8 mouse cellular contexts compared by ENCODE assay signal in the genomic region with DNA sequence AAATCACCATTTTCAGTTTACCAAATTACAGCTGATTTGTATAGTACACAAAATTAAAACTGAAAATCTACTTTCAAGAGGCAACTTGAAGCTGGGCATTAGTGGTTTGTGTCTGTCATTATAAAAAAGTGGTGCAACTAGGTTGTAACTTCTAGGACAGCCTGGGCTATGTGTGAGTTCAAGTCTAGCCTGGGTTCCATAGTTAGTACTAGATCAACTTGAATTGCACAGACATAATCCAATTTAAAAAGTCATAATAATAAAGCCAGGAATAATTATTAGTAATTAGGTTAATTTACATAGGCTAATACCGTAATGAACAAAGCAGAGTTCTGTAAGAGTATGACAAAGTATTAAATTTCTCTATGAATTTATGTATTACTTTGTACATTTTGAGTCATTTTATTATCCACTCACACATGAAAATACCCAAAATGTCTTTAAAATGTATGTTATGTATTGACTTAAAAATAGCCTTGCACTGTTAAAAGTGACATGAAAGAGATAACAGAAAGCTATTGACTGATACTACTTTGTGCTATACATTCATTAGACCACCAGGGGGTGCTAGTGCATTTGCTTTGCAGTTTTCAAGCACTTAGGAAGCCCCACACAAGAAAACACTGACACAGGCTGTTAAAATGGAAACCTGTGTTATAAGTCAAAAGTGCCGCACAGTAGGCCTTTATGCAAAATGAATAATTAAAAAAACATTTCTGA.
DNase-seq lines count a peak whose midpoint lies in the region; ATAC-seq and TF ChIP-seq lines count a peak whose summit lies in the region.

No protein-coding gene starts in this region.

- TF ChIP-seq POLR2A in cortical plate, adult 2 months (IDR thresholded peaks at IDR 0.05; ENCODE audit: extremely low read depth, insufficient read depth, low read length), result no peak

- no peak overlapping the region for H3K27ac ChIP-seq in cortical plate, adult 2 months (ENCODE audit: insufficient read depth, low read length)
- no peak overlapping the region for H3K27ac ChIP-seq in hindbrain, embryonic 14.5 days
- no peak overlapping the region for H3K27ac ChIP-seq in limb, embryonic 11.5 days (replicated peaks; ENCODE audit: low read depth, low read length)

- no peaks in the 10 kb centered on the region for H3K9me3 ChIP-seq in hindbrain, embryonic 14.5 days (ENCODE audit: control insufficient read depth, low read length)
- no peaks in the 10 kb centered on the region for H3K9me3 ChIP-seq in limb, embryonic 11.5 days (ENCODE audit: control insufficient read depth, low read length)

- no peak overlapping the region for H3K9ac ChIP-seq in hindbrain, embryonic 14.5 days
- H3K9ac ChIP-seq in limb, embryonic 11.5 days (ENCODE audit: low read length), result no peak overlapping the region

- no peaks in the 10 kb centered on the region for H3K4me1 ChIP-seq in cortical plate, adult 2 months (ENCODE audit: control insufficient read depth, insufficient read depth, low read length)
- no peaks in the 10 kb centered on the region for H3K4me1 ChIP-seq in hindbrain, embryonic 14.5 days (replicated peaks; ENCODE audit: control insufficient read depth, insufficient read depth, low read length)
- H3K4me1 ChIP-seq in limb, embryonic 11.5 days (ENCODE audit: control insufficient read depth, insufficient read depth, low read length), result no peaks in the 10 kb centered on the region

- H3K27me3 ChIP-seq in hindbrain, embryonic 14.5 days (ENCODE audit: control insufficient read depth, insufficient read depth, low read length), result no peaks in the 10 kb centered on the region
- H3K27me3 ChIP-seq in limb, embryonic 11.5 days (ENCODE audit: control insufficient read depth, insufficient read depth, low read length), result no peaks in the 10 kb centered on the region

- no peak overlapping the region for H3K4me3 ChIP-seq in cortical plate, adult 2 months (ENCODE audit: insufficient read depth, low read length)
- no peak overlapping the region for H3K4me3 ChIP-seq in hindbrain, embryonic 14.5 days (replicated peaks; ENCODE audit: low read length)
- no peak overlapping the region for H3K4me3 ChIP-seq in limb, embryonic 11.5 days (ENCODE audit: low read depth, low read length)

- DNase-seq in left cerebral cortex, adult 11 months (ENCODE audit: low spot score), result peak; percentile 34
- DNase-seq in left cerebral cortex, adult 8-10 months (ENCODE audit: low spot score in 2 of 2), result no peak
- peak; percentile 61 for DNase-seq in MN1 (ENCODE audit: low spot score)
- peak; percentile 95 for DNase-seq in hindbrain, embryonic 14.5 days (ENCODE audit: low spot score)
- peak; percentile 40 for DNase-seq in limb, embryonic 11.5 days (ENCODE audit: low spot score)
- DNase-seq in retina, embryonic 14.5 days (ENCODE audit: low spot score), result peak; percentile 95
- no peak for DNase-seq in thymus, postnatal 36 days

- peak; percentile 61 for TF ChIP-seq CTCF in cortical plate, adult 2 months (IDR thresholded peaks at IDR 0.05; ENCODE audit: extremely low read depth, insufficient read depth, low read length)

- WGBS in hindbrain, embryonic 14.5 days, result 58% methylated on average over 2 of the region's 2 CpGs
- WGBS in limb, embryonic 11.5 days, result 65% methylated on average over 2 of the region's 2 CpGs

- no peaks in the 10 kb centered on the region for H3K36me3 ChIP-seq in hindbrain, embryonic 14.5 days (replicated peaks; ENCODE audit: control insufficient read depth, insufficient read depth)
- no peaks in the 10 kb centered on the region for H3K36me3 ChIP-seq in limb, embryonic 11.5 days (ENCODE audit: control insufficient read depth, insufficient read depth, low read length)

- no peak overlapping the region for H3K4me2 ChIP-seq in hindbrain, embryonic 14.5 days (replicated peaks)
- no peak overlapping the region for H3K4me2 ChIP-seq in limb, embryonic 11.5 days (ENCODE audit: low read depth, severe bottlenecking)

- peak; percentile 77 for ATAC-seq in hindbrain, embryonic 14.5 days (ENCODE audit: low FRiP score)
- peak; percentile 76 for ATAC-seq in limb, embryonic 11.5 days (ENCODE audit: insufficient number of reproducible peaks, low FRiP score, low TSS enrichment, low read depth)

Comparison
In these comparisons a context has a peak if more than half of its experiments do, and no peak if none do; other contexts are left out.
1. DNase-seq: peak in left cerebral cortex, adult 11 months (single experiment), MN1 (single experiment), hindbrain, embryonic 14.5 days (single experiment), limb, embryonic 11.5 days (single experiment) and retina, embryonic 14.5 days (single experiment); none in left cerebral cortex, adult 8-10 months (0 of 2) and thymus, postnatal 36 days (0 of 2).